Mouse (Mus musculus): ENCODE measurements around the gene Bcas3. TPM values are rescaled to one million over a fixed set of nuclear protein-coding genes. Genes with fewer than 3 reads are reported as not detected.

Gene Bcas3
- polyA plus RNA-seq, 1 experiment from 2014 or later = 26.9 TPM

DNA sequence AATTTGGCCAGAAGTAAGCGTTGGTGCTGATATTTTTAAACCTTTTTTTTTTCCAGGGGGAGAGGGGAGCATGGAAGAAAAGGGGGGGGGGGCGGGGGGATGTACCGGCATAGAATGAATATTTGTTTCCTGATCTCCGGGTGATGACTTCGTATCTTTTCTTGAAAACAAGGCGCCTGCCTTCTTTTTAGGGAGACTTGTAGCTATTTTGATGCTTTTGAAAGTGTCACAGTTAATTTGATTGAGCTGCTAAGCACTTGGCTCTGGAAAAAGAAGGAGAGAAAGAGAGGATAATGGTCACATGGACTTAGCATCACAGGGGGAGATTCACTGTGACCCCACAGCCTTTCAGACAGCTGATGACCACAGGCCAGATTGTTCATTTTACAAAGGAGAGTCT, 413.8 kb downstream of the Bcas3 start:
- 78% methylated on average over 3 of the region's 6 CpGs for WGBS (ENCODE audit: missing documents)
- H3K27ac ChIP-seq = no peak overlapping the region
- no peak overlapping the region for H3K4me3 ChIP-seq (ENCODE audit: inconsistent target)
- H3K79me2 ChIP-seq (ENCODE audit: inconsistent target) = no peaks in the 10 kb centered on the region
- H3K36me3 ChIP-seq (ENCODE audit: inconsistent target) = no peaks in the 10 kb centered on the region

DNA sequence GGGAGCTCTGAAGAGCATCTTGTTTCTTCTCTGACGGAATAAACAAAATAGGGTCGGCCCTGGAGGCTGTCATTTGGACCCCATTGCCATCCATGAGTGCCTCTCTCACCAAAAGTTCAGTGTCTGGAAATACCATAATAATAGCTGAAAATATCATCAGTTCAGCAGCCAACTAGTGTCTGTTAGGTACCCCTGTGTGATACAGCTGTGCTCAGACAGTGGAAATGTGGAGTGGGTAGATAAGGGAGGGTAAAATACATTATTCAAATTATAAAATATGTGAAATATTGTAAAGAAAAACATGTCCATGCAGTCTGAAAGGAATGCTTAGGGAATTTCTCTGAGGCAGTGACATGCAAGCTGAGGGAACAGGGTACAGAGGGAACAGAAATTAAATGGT, 416.8 kb downstream of the Bcas3 start:
- Histone ChIP-seq H3K79me2 (ENCODE audit: inconsistent target) (no peaks in the 10 kb centered on the region), H3K4me3 (ENCODE audit: inconsistent target) (no peak overlapping the region), H3K36me3 (ENCODE audit: inconsistent target) (no peaks in the 10 kb centered on the region), H3K27ac (no peak overlapping the region)
- WGBS (ENCODE audit: missing documents) = 100% methylated on average over 2 of the region's 2 CpGs

DNA sequence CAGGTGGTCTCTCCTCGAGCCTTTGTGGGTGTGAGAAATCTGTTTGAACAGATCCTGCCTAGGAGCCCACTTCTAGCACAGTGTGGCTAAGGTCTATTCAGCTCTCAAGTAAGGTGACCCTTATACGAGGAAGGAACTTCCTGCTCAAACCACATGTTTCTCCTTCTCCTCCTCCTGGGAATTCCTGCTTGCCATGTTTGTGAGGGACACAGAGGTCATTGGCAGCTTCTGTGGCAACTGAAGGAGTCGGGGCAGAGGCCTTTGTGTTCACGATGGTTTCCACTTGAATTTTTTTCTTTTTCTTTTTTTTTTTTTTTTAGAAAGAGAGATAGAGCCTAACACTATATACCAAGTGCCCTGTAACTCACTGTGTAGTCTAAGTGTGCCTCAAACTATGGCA, 420.4 kb downstream of the Bcas3 start:
- 60% methylated on average over 2 of the region's 4 CpGs for WGBS (ENCODE audit: missing documents)
- no peaks in the 10 kb centered on the region for H3K36me3 ChIP-seq (ENCODE audit: inconsistent target)
- no peaks in the 10 kb centered on the region for H3K79me2 ChIP-seq (ENCODE audit: inconsistent target)
- no peak overlapping the region for H3K27ac ChIP-seq
- H3K4me3 ChIP-seq (ENCODE audit: inconsistent target) = no peak overlapping the region

DNA sequence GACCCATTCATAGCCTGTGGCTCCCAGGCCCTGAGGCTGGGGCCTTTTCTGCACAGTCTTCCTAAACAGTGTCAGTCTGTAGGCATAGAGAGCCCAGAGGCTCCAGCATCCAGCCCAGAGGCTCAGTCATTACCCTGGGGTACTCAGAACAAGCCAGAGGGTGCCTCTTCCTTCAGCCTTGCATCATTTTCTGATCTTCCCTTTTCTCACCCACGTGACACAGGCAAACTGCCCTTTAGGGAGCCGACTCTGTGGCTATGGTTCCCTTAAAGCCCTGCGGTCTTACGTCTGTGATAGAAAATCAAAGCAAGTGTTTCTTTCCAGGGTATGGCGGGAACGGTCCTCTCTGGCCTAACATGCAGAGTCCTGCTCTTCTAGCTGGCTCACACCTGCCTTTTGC, 421.7 kb downstream of the Bcas3 start:
- no peaks in the 10 kb centered on the region for H3K36me3 ChIP-seq (ENCODE audit: inconsistent target)
- no peak overlapping the region for H3K4me3 ChIP-seq (ENCODE audit: inconsistent target)
- no peaks in the 10 kb centered on the region for H3K79me2 ChIP-seq (ENCODE audit: inconsistent target)
- 30% methylated on average over 6 of the region's 6 CpGs for WGBS (ENCODE audit: missing documents)
- H3K27ac ChIP-seq = no peak overlapping the region

DNA sequence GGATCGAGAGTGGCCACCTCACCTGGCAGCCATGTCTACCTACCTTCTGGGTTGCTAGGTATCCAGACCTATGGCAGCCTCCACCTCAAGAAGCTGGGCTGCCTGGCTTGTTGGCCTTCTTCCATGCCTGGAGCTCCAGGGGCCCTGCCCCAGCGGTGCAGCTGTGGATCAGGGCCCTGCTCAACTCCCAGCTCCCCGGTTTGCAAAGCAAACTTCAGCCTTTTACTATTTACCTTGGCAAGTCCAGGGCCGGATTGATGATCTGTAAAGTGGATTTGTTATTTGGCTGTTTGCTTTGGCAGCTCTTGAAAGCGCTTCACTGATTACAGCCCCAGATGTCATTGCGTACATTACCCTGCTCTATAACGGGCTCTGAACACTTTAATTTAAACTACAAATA, 422.5 kb downstream of the Bcas3 start:
- Histone ChIP-seq H3K4me3 (ENCODE audit: inconsistent target) (no peak overlapping the region), H3K36me3 (ENCODE audit: inconsistent target) (no peaks in the 10 kb centered on the region), H3K79me2 (ENCODE audit: inconsistent target) (no peaks in the 10 kb centered on the region), H3K27ac (no peak overlapping the region)
- WGBS (ENCODE audit: missing documents) = 91% methylated on average over 7 of the region's 7 CpGs

DNA sequence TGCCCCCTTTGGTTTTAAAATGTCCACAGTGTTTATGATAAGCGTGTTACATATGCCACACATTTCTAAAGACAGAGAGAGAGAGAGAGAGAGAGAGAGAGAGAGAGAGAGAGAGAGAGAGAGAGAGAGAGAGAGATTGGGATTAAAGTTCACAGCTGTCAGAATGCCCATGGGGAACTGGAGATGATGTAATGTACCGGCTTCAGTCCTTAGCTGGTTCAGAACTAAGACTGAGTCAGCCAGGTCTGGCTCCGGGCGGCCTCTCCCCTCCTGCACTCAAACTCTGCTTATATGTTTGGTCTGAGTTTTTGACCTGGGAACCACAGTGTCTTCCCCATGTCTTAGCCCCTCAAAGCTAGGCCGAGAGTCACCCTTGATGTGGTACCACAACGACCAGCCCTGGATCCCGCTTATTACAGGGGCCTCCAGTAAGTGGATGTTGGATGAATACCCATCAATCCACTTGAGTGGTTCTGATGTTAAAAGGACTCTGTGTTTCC, 423.9 kb downstream of the Bcas3 start:
- Histone ChIP-seq H3K4me3 (ENCODE audit: inconsistent target) (no peak overlapping the region), H3K79me2 (ENCODE audit: inconsistent target) (no peaks in the 10 kb centered on the region), H3K27ac (no peak overlapping the region), H3K36me3 (ENCODE audit: inconsistent target) (no peaks in the 10 kb centered on the region)
- 83% methylated on average over 7 of the region's 7 CpGs for whole genome bisulfite sequencing (ENCODE audit: missing documents)

DNA sequence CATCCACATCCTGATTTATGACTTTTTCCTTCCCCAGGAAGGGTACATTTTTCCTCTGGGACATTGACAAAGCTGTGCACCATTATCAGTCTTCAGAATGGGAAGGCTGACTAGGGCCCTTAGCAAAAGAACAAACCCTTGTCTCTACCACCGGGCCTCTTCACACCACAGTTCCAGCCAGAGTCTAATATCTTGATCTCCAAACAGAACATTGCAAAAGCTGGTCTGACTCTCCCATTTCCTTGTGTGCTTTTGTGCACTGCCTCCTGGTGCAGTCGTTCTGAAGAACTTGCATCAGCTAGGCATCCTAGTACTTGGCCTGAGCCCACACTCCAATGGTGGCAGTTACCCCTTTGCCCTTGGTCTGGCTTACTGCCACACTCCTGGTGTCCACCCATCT, 425.0 kb downstream of the Bcas3 start:
- Histone ChIP-seq H3K79me2 (ENCODE audit: inconsistent target) (no peaks in the 10 kb centered on the region), H3K4me3 (ENCODE audit: inconsistent target) (no peak overlapping the region), H3K36me3 (ENCODE audit: inconsistent target) (no peaks in the 10 kb centered on the region), H3K27ac (no peak overlapping the region)
- 78% methylated on average over 2 of the region's 2 CpGs for WGBS (ENCODE audit: missing documents)

DNA sequence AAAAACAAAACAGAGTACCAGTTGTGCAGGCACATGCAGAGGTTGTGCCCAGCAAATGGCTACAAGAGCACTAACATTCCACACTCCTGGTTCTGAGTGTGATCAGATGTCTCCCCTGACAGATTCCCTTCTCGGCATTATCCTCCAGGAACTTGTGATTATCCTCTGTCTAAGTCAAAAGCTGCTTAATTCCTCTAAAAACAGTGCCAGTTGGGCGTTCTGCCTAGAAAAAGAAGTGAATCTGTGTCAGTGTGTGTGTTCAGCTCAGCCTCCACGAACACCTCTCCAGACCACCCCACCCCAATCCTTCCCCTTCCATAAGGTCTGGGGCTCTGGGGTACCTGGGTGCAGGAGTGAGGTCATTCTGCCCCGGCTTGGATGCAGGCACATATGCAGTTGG, 427.3 kb downstream of the Bcas3 start:
- Histone ChIP-seq H3K79me2 (ENCODE audit: inconsistent target) (no peaks in the 10 kb centered on the region), H3K4me3 (ENCODE audit: inconsistent target) (no peak overlapping the region), H3K27ac (no peak overlapping the region), H3K36me3 (ENCODE audit: inconsistent target) (no peaks in the 10 kb centered on the region)
- 94% methylated on average over 4 of the region's 4 CpGs for WGBS (ENCODE audit: missing documents)

DNA sequence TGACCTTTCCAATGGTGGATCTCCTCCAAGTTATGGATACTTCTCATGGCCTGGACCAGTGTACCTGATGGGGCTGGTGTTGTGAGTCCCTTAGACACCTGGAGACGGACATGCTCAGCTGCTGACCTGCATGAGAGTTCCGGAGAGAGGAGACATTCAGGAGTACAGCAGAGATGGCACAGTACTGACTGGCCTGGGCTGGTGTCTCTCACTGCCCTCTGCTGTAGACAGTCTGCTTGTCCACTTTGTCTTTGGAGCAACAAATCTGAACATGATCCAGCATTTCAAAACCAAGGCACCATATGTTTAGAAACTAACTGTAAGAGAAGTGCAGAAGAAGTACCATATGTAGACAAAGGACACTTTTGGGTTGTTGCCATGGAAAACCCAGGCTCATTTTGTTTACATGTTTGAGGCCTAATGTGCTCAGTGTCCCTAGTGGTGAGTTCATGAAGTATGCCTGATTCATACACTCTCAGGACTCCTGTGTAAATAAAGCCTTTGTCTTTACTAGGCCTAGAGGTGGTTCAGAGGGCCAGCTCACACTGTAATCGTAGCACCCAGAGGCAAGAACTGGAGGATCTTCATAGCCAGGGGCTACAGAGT, 433.2 kb downstream of the Bcas3 start:
- Histone ChIP-seq H3K79me2 (ENCODE audit: inconsistent target) (no peaks in the 10 kb centered on the region), H3K4me3 (ENCODE audit: inconsistent target) (no peak overlapping the region), H3K36me3 (ENCODE audit: inconsistent target) (no peaks in the 10 kb centered on the region), H3K27ac (no peak overlapping the region)
- 93% methylated on average over 3 of the region's 3 CpGs for WGBS (ENCODE audit: missing documents)

DNA sequence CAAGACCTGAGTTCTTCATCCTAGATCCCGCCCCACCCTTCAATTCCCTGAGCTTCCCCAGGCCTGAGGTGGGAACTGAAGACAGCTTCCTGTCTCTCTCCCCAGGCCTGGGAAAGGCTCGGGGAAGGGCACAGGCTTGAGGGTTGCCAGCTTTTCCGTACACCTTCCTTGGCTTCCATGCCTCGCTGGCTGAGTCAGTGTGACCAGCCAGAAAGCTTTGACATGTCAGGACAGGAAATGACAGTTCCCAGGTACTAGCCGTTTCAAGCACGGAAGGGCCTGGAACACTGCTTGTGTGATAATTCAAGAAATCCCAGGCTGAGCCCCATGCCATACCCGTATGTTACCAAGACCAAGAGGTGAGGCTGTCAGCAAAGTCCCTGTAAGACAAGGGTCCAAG, 436.8 kb downstream of the Bcas3 start:
- Histone ChIP-seq H3K27ac (no peak overlapping the region), H3K79me2 (ENCODE audit: inconsistent target) (no peaks in the 10 kb centered on the region), H3K36me3 (ENCODE audit: inconsistent target) (no peaks in the 10 kb centered on the region), H3K4me3 (ENCODE audit: inconsistent target) (no peak overlapping the region)
- 90% methylated on average over 7 of the region's 7 CpGs for WGBS (ENCODE audit: missing documents)

DNA sequence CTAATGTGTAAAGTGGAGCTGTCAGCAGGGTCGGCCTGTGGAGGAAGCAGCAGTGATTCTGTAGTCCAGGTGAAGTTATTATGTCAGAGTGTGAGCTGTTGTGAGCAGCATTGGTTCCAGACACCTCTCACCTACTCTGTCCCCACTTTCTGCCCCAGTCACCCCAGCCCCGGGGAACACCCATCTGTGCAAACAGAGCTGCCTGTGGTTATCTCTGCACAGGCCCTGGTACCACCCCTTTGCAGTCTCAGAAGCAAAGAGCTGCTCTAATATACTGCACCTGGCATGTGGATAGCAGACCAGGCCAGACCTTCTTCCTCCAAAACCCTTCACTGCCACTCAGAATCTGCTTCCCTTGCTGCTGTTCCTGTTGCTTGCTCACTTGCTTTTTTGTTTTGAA, 437.3 kb downstream of the Bcas3 start:
- H3K4me3 ChIP-seq (ENCODE audit: inconsistent target) = no peak overlapping the region

DNA sequence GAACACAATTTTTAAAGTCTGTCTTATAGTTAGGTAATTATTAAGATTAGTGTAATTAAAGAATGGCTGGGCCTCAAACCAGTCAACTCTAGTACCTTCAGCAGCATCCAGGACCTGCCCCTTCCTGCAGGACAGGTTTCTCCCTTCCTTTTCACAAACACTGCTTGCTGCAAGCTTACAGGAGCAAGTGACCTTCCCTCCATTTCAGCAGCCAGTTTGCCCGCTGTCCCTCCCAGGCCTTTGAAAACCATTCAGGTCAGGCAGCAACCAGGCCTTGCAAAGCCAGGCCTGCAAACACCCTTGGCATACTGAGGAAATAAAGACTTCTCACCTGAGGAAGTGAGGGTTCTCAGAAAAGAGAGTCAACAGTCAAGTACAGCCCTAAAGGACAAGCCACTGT, 438.2 kb downstream of the Bcas3 start:
- Histone ChIP-seq H3K36me3 (ENCODE audit: inconsistent target) (no peaks in the 10 kb centered on the region), H3K27ac (no peak overlapping the region), H3K4me3 (ENCODE audit: inconsistent target) (no peak overlapping the region), H3K79me2 (ENCODE audit: inconsistent target) (no peaks in the 10 kb centered on the region)
- WGBS (ENCODE audit: missing documents) = 100% methylated on average over 1 of the region's 1 CpGs

More for the DNA sequence above, 437.3 kb downstream of the Bcas3 start:
- 72% methylated on average over 2 of the region's 2 CpGs for WGBS (ENCODE audit: missing documents)
- Histone ChIP-seq H3K36me3 (ENCODE audit: inconsistent target) (no peaks in the 10 kb centered on the region), H3K79me2 (ENCODE audit: inconsistent target) (no peaks in the 10 kb centered on the region), H3K27ac (no peak overlapping the region)

DNA sequence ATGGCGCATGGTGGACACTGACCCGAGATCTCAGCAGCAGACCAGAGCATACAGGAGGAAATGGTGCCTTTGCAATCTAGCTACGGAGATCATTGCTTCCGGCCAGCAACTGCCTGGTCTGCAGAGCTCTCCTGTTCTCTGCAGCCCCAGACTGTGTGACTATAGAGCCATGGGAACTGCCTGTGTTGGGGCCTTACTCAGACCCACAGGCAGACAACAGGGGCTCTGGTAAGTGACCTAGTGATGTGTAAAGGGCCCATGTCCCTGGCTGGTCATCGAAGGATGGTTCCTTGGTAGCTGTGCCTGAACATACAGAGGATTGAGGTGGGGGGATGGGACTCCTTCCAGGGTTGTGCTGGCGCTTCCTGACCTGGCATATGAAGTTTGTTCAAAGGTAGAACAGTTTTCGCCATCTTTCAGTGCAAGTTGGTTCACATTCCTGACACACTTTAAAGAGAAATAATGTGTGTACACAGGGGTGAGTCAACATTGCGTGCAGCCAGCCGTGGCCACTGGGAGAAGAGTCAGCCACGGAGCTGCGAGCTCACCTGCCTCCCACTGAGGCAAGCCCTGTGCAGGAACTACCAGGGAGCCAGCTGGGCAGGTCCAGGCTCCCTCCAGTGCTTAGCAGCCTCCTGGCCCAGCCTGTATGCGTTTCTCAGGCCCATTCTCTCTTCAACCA, 439.7 kb downstream of the Bcas3 start:
- Histone ChIP-seq H3K27ac (no peak overlapping the region), H3K79me2 (ENCODE audit: inconsistent target) (no peaks in the 10 kb centered on the region), H3K4me3 (ENCODE audit: inconsistent target) (no peak overlapping the region), H3K36me3 (ENCODE audit: inconsistent target) (no peaks in the 10 kb centered on the region)
- 87% methylated on average over 10 of the region's 12 CpGs for WGBS (ENCODE audit: missing documents)

DNA sequence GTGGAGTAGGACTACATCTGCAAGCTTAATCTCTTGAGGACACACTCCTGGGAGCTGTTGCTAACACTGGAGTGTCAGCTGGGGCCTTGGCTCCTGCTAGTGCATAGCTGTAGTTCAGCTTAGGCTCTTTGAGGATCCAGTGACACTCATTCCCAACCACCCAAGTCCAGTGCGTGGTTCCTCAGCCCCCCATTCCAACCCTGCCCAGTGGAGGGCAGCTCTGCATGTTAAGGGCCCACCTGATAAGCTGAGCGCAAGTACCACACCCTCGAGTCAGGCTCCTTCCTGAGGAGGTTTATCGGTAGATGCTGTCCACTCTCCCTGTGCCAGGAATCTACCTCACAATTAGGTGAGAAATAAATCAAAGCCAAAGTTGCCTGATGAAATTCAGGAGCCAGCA, 446.5 kb downstream of the Bcas3 start:
- H3K79me2 ChIP-seq (ENCODE audit: inconsistent target) = no peaks in the 10 kb centered on the region
- no peaks in the 10 kb centered on the region for H3K36me3 ChIP-seq (ENCODE audit: inconsistent target)
- no peak overlapping the region for H3K4me3 ChIP-seq (ENCODE audit: inconsistent target)
- WGBS (ENCODE audit: missing documents) = 97% methylated on average over 4 of the region's 4 CpGs
- no peak overlapping the region for H3K27ac ChIP-seq

DNA sequence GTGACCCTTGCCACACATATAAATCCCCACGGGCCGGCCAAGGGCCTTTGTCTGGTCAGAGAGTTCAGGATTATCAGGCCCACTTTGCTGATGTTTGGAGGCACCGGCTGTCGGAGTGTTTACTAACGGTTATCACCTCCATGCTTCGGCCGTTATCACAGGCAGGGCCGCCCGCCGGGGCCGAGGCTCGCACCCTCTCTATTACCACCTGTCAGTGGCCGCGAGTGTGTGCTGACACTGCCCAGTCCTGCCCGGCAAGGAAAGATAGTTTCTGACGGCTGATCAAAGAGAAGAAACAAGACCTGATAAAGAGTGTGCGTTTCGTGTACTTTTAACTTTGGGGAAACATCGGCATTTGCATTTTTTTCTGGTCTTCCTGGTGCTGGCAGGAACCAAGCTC, 446.9 kb downstream of the Bcas3 start:
- Histone ChIP-seq H3K4me3 (ENCODE audit: inconsistent target) (no peak overlapping the region), H3K79me2 (ENCODE audit: inconsistent target) (no peaks in the 10 kb centered on the region), H3K36me3 (ENCODE audit: inconsistent target) (no peaks in the 10 kb centered on the region), H3K27ac (no peak overlapping the region)
- 77% methylated on average over 17 of the region's 19 CpGs for WGBS (ENCODE audit: missing documents)

DNA sequence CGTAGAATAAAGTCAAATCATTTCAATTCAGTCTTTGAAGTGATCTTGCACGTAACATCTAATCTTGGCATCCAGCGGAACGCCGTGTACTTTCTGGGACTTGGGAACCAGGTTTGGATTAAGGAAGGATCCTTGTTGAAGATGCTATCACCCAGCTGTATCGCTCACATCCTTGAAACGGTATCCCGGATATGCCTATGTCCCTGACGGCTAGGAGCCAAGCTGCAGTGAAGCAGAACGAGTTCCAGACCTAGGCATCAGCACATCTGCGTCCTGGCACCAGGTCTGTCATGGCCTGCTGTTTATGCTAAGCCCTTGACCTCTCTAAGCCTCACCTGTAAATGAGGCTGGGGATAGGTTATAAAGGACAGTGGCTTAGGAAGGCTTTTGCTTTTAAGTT, 447.4 kb downstream of the Bcas3 start:
- WGBS (ENCODE audit: missing documents) = 92% methylated on average over 11 of the region's 11 CpGs
- H3K36me3 ChIP-seq (ENCODE audit: inconsistent target) = no peaks in the 10 kb centered on the region
- H3K79me2 ChIP-seq (ENCODE audit: inconsistent target) = no peaks in the 10 kb centered on the region
- no peak overlapping the region for H3K27ac ChIP-seq
- H3K4me3 ChIP-seq (ENCODE audit: inconsistent target) = no peak overlapping the region

Data from macrophage (primary cell).